Mouse (Mus musculus) liver, adult 2 months (tissue): ENCODE results near the gene Dnajc13.

Experiments
- CTCF ChIP-seq: fragments of 200-500 bp; IDR thresholded peaks from 2 replicates; pipeline ENCODE4 v1.5.1; 2011; ENCODE audit warnings: low read depth, low read length, control low read depth
- POLR2A ChIP-seq: fragments of 200-500 bp; IDR thresholded peaks from 2 replicates; pipeline ENCODE4 v1.6.1; 2011; ENCODE audit warnings: low read length, control low read depth; ENCODE audit not compliant: insufficient read depth; ENCODE audit errors: extremely low read depth

DNA sequence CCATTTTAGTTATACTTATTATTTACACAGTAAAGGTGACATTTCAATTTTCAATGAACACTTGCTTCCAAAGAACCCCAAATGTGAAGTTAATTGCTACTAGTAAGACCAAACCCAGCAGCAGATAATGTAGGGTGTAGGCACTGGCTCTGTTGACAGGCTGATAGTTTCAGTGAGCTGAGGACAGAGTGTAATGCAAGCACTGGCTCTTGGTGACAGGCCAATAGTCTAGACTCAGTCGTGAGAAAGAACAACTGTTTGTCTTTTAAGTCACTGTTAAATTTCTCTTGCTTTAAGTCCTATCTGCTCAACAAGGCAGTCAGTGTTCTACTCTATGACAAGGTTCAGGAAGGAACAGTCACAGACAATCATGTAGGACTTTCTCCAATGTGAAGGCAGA, 69.4 kb downstream of the Dnajc13 start:
- no peak for TF ChIP-seq POLR2A
- TF ChIP-seq CTCF: no peak
